Mouse (Mus musculus): ENCODE data around the gene Tinf2.

Tinf2 gene

GRCm38 (mm10) chr14:55706051-55706600, 24.5 kb upstream of the Tinf2 start:
- in situ Hi-C loops (cut with MboI, MseI): no loop called here

- in situ Hi-C loops (cut with MboI, MseI): no loop called here
Measured at GRCm38 (mm10) chr14:55702761-55703160, 21.1 kb upstream of the Tinf2 start.

GRCm38 (mm10) chr14:55701131-55701530, 19.5 kb upstream of the Tinf2 start:
- in situ Hi-C loops (cut with MboI, MseI): no loop called here

GRCm38 (mm10) chr14:55697226-55697625, 15.6 kb upstream of the Tinf2 start:
- in situ Hi-C loops (cut with MboI, MseI): no loop called here

GRCm38 (mm10) chr14:55689433-55689832, 7.8 kb upstream of the Tinf2 start:
- in situ Hi-C loops (cut with MboI, MseI): no loop called here

- in situ Hi-C loops (cut with MboI, MseI): loop anchor here (5.0 kb wide), 1 partner anchor 60 kb away; no protein-coding TSS in a partner anchor
Measured at GRCm38 (mm10) chr14:55682118-55682493, 486 bp upstream of the Tinf2 start.

GRCm38 (mm10) chr14:55677615-55678014, 4.0 kb downstream of the Tinf2 start:
- in situ Hi-C loops (cut with MboI, MseI): no loop called here

- in situ Hi-C loops (cut with MboI, MseI): no loop called here
Measured at GRCm38 (mm10) chr14:55672741-55673060, 8.9 kb downstream of the Tinf2 start.

GRCm38 (mm10) chr14:55671833-55672740, 9.5 kb downstream of the Tinf2 start, which contains the start of the genes Gmpr2 and Nedd8:
Gene Gmpr2, plus strand, starts transcription at chr14:55671941.
Gene Nedd8, minus strand, starts transcription at chr14:55672124.
- in situ Hi-C loops (cut with MboI, MseI): no loop called here

GRCm38 (mm10) chr14:55671486-55671832, 10.2 kb downstream of the Tinf2 start:
- in situ Hi-C loops (cut with MboI, MseI): no loop called here

- in situ Hi-C loops (cut with MboI, MseI): loop anchor here (5.0 kb wide), 1 partner anchor 48 kb away; no protein-coding TSS in a partner anchor
Measured at GRCm38 (mm10) chr14:55660636-55661035, 21.0 kb downstream of the Tinf2 start.

GRCm38 (mm10) chr14:55659960-55660573, 21.6 kb downstream of the Tinf2 start, which contains the start of gene Mdp1:
Gene Mdp1, minus strand, starts transcription at chr14:55660508.
- in situ Hi-C loops (cut with MboI, MseI): loop anchor here (5.0 kb wide), 1 partner anchor 48 kb away; no protein-coding TSS in a partner anchor

GRCm38 (mm10) chr14:55658011-55658410, 23.6 kb downstream of the Tinf2 start:
- in situ Hi-C loops (cut with MboI, MseI): no loop called here

- in situ Hi-C loops (cut with MboI, MseI): no loop called here
Measured at GRCm38 (mm10) chr14:55656935-55657334, 24.7 kb downstream of the Tinf2 start.

- in situ Hi-C loops (cut with MboI, MseI): no loop called here
Measured at GRCm38 (mm10) chr14:55651528-55651927, 30.1 kb downstream of the Tinf2 start.

GRCm38 (mm10) chr14:55649884-55650283, 31.7 kb downstream of the Tinf2 start, which contains the start of gene Tssk4:
Gene Tssk4, plus strand, starts transcription at chr14:55650184.
- in situ Hi-C loops (cut with MboI, MseI): no loop called here

- in situ Hi-C loops (cut with MboI, MseI): no loop called here
Measured at GRCm38 (mm10) chr14:55644261-55644888, 37.2 kb downstream of the Tinf2 start.

- in situ Hi-C loops (cut with MboI, MseI): no loop called here
Measured at GRCm38 (mm10) chr14:55643060-55643907, 38.3 kb downstream of the Tinf2 start, which contains the start of gene Tm9sf1. Gene Tm9sf1, minus strand, starts transcription at chr14:55643806.

GRCm38 (mm10) chr14:55642679-55643059, 39.0 kb downstream of the Tinf2 start:
- in situ Hi-C loops (cut with MboI, MseI): no loop called here

- in situ Hi-C loops (cut with MboI, MseI): no loop called here
Measured at GRCm38 (mm10) chr14:55641291-55641690, 40.3 kb downstream of the Tinf2 start.

GRCm38 (mm10) chr14:55640816-55641215, 40.8 kb downstream of the Tinf2 start:
- in situ Hi-C loops (cut with MboI, MseI): no loop called here
